Mouse (Mus musculus) megakaryocyte progenitor cell, adult 5-6 weeks (primary cell): ENCODE data around the gene Ap4b1. TPM values are rescaled to one million over a fixed set of nuclear protein-coding genes. Genes with fewer than 3 reads are reported as not detected.
A peak's percentile ranks its signal among the peaks of the same experiment; 100 is the strongest.

ENCODE experiments used
- ATAC-seq: replicated peaks from 2 replicates; pipeline ENCODE4 v1.8.0; 2016; ENCODE audit warnings: mild to moderate bottlenecking, moderate TSS enrichment, inconsistent platforms; ENCODE audit not compliant: poor library complexity
- total RNA-seq, 2 experiments: library from RNA; stranded (forward) in 1 of 2; stranded (reverse) in 1 of 2; fragments of 157-497, 149-512 nt in 1 of 2; fragments of 200-1000 nt in 1 of 2; gene quantifications; 2 replicates each; pipeline versions ENCODE4 v1.2.3 to v1.2.4; 2015 to 2017

Ap4b1 gene
- total RNA-seq, 2 experiments from 2014 or later = 17.5 to 20.7 TPM

- ATAC-seq = peak; percentile 90
These were observed 43.4 kb downstream of the Ap4b1 start for GRCm38 (mm10) chr3:103852565-103853299.

- ATAC-seq = no peak
These were observed 44.5 kb downstream of the Ap4b1 start for GRCm38 (mm10) chr3:103853804-103854203.

GRCm38 (mm10) chr3:103857036-103857805 is 47.9 kb downstream of the Ap4b1 start:
- ATAC-seq = no peak

- ATAC-seq = no peak
These were observed 48.8 kb downstream of the Ap4b1 start for GRCm38 (mm10) chr3:103857977-103858563.

DNA sequence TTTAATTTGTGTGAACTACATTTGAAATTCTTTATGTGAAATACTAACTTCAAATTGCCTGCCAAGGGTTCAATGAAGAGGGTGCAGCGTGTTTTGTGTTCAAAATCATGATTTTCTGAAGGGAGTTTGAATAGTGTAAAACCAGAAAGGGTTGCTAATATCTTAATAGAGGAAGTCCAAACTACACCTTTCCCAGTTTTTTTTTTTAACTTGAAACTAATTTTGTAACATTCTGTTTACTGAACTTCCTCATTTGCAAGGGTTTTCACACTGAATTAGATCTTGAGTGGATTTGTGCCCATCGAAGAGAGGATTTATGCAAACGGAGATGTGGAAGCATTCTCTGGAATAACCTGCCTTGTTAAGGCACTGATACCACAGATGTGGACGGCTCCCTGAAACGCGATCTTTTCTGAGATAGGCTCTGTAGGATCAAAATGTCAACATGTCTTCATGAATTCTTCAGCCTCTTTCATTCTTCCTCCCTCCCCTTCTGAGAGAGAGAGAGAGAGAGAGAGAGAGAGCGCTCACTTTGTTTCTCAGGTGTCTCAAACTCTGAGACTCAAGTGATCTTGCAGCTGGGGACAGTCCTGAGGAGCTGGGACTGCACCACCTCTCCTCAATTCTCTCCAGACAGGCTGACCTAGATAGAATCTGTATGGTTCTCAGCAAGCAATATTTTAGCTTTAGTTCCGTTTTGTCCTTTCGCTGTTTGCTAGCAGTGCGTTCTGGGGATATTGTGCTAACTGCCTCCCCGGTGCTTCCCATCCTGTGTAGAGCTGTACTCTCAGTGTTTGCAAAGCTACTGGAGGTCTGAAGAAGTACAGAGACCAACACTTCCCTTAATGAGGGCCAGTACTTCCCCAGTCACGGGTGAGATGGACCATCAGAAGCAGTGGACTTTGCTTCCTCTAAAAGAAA is 49.8 kb downstream of the Ap4b1 start, which contains the start of gene Ptpn22:
Gene Ptpn22 (plus strand): TSS at position 915 of the 921 bp plus-strand sequence.
- ATAC-seq = peak; percentile 56

DNA sequence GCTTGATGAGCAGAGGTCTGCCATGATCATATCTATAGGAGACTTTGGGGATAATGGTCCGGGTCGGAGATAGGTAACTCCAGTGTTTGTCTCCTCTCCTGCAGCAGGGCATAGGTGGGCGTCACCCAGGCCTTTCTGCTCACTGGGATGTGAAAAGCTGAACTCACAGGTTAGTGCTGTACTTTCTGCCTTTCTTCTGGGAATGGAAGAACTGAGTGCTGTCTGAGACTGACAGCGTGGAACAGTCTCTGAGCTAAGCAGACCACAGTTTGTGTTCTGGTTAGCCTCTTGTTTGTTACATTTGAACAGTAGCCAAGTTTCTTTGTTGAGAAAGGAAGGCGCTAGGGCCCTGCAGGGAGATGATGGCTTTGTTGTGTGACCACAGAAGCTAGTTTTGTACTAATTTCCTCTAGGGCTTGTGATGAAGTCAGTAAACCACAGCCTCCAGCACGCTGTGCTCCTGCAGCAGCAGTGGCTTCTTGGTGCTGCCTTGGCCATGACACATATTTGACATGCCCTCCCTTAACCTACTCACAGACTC is 50.6 kb downstream of the Ap4b1 start:
- peak; percentile 80 for ATAC-seq

- no peak for ATAC-seq
These were observed 53.5 kb downstream of the Ap4b1 start for GRCm38 (mm10) chr3:103862721-103863220.

DNA sequence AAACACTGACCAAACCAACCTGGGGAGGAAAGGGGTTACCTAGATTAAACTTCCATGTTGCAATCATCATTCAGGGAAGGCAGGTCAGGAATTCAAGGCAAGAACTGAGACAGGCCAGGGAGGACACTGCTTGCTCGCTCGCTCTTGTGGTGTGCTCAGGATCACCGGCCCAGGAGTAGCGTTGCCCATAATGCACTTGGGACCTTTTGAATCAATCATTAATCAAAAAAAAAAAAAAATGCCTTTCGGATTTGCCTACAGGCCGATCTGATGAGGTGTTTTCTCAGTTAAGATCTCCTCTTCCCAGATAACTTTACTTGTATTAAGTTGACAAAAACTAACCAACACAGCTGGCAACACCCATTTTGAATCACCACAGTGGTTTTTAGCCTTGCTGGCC is 54.9 kb downstream of the Ap4b1 start:
- no peak for ATAC-seq

DNA sequence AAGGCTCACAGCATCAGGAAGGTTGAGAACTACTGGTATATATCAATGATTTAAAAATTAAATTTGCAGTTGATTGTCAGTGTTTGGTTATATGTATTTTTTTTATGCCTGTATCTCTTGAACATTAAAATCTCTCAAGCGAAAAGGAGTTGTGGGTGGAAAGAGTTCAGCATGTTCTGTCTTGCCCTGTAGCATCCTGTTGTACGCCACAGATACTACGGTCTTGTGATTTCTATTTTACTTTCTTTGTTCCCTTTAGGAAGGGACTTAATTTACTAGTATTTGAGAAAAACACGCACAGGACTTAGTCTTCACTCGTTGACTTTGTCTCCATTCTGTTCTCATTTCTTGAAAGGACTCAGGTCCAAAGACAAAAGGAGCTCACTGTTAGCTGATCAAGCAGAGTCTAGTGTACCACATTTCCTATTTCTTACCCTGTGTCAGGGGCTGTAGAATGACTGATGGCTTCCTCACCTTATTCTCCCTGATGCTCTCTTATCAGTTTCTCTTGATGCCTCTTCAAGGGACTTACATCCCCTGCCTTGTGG is 58.2 kb downstream of the Ap4b1 start:
- ATAC-seq = no peak

GRCm38 (mm10) chr3:103868008-103868407 is 58.7 kb downstream of the Ap4b1 start:
- no peak for ATAC-seq

Other genes with a start within 250 kb of the Ap4b1 start
- not detected in 2 replicates for gene Syt6, start 234.3 kb upstream of the Ap4b1 start, total RNA-seq (2015)
- gene Syt6, start 234.3 kb upstream of the Ap4b1 start, total RNA-seq (2017) = 0.17 and 0.21 TPM in 2 replicates
- 0.12 and 0.20 TPM in 2 replicates for gene Atg4a-ps, start 163.5 kb upstream of the Ap4b1 start, total RNA-seq (2015)
- gene Atg4a-ps, start 163.5 kb upstream of the Ap4b1 start, total RNA-seq (2017) = 0.47 and 1.3 TPM in 2 replicates
- gene Olfml3, start 71.5 kb upstream of the Ap4b1 start, total RNA-seq (2015) = 0.37 and 0.49 TPM in 2 replicates
- 0.25 and 0.57 TPM in 2 replicates for gene Olfml3, start 71.5 kb upstream of the Ap4b1 start, total RNA-seq (2017)
- gene Gm10964, start 70.2 kb upstream of the Ap4b1 start, total RNA-seq (2015) = not detected in 2 replicates
- gene Gm10964, start 70.2 kb upstream of the Ap4b1 start, total RNA-seq (2017) = not detected in 2 replicates
- 141 and 146 TPM in 2 replicates for gene Hipk1, start 18.0 kb upstream of the Ap4b1 start, total RNA-seq (2015)
- 68.5 and 76.9 TPM in 2 replicates for gene Hipk1, start 18.0 kb upstream of the Ap4b1 start, total RNA-seq (2017)
- 21.4 and 23.9 TPM in 2 replicates for gene Dclre1b, start 76 bp upstream of the Ap4b1 start, total RNA-seq (2015)
- gene Dclre1b, start 76 bp upstream of the Ap4b1 start, total RNA-seq (2017) = 15.4 and 18.5 TPM in 2 replicates
- 0.64 TPM in 1 of 2 replicates, not detected in the other for gene Gm43064, start 53 bp downstream of the Ap4b1 start, total RNA-seq (2015)
- not detected in 2 replicates for gene Gm43064, start 53 bp downstream of the Ap4b1 start, total RNA-seq (2017)
- gene Bcl2l15, start 23.1 kb downstream of the Ap4b1 start, total RNA-seq (2015) = 0.51 and 1.9 TPM in 2 replicates
- gene Bcl2l15, start 23.1 kb downstream of the Ap4b1 start, total RNA-seq (2017) = 0.20 and 1.9 TPM in 2 replicates
- 78.1 and 81.2 TPM in 2 replicates for gene Ptpn22, start 50.3 kb downstream of the Ap4b1 start, total RNA-seq (2015)
- gene Ptpn22, start 50.3 kb downstream of the Ap4b1 start, total RNA-seq (2017) = 45.3 and 57.6 TPM in 2 replicates
- 56.7 and 62.2 TPM in 2 replicates for gene Rsbn1, start 104.6 kb downstream of the Ap4b1 start, total RNA-seq (2015)
- gene Rsbn1, start 104.6 kb downstream of the Ap4b1 start, total RNA-seq (2017) = 52.8 and 57.6 TPM in 2 replicates
- gene Phtf1, start 158.6 kb downstream of the Ap4b1 start, total RNA-seq (2015) = 18.8 and 20.3 TPM in 2 replicates
- 27.3 and 32.7 TPM in 2 replicates for gene Phtf1, start 158.6 kb downstream of the Ap4b1 start, total RNA-seq (2017)